Mouse (Mus musculus): ENCODE measurements around the gene Prpsap1. TPM values are rescaled to one million over a fixed set of nuclear protein-coding genes. Genes with fewer than 3 reads are reported as not detected.

Gene Prpsap1
- polyA plus RNA-seq, 1 experiment from 2014 or later: 196 TPM

- ATAC-seq (ENCODE audit: insufficient read depth, low FRiP score, low read depth): no peak; the same call in 1 of the 2 replicates
- H3K4me1 ChIP-seq: peaks cover 18% of the 10 kb centered on the region
- H3K9me3 ChIP-seq: no peaks in the 10 kb centered on the region
- no peak overlapping the region for H3K9ac ChIP-seq
- H3K36me3 ChIP-seq: 0 out of 2 replicates have a peak, but pooled peaks cover 8% of the 10 kb centered on the region
- 65% methylated on average over 7 of the region's 7 CpGs for WGBS
- no peak overlapping the region for H3K4me2 ChIP-seq
- no peak overlapping the region for H3K4me3 ChIP-seq (replicated peaks)
- no peaks in the 10 kb centered on the region for H3K27me3 ChIP-seq (replicated peaks)
- H3K27ac ChIP-seq: no peak overlapping the region; the same call in 1 of the 2 replicates
Observed at GRCm38 (mm10) chr11:116440408-116441068, 53.5 kb downstream of the Prpsap1 start.

GRCm38 (mm10) chr11:116439269-116440240 is 54.4 kb downstream of the Prpsap1 start:
- H3K9ac ChIP-seq: no peak overlapping the region
- 0 out of 2 replicates have a peak, but pooled peaks cover 8% of the 10 kb centered on the region for H3K36me3 ChIP-seq
- H3K27ac ChIP-seq: no peak overlapping the region; the same call in 1 of the 2 replicates
- H3K4me2 ChIP-seq: no peak overlapping the region
- H3K4me3 ChIP-seq (replicated peaks): no peak overlapping the region
- 73% methylated on average over 19 of the region's 19 CpGs for WGBS
- no peaks in the 10 kb centered on the region for H3K9me3 ChIP-seq
- H3K27me3 ChIP-seq (replicated peaks): no peaks in the 10 kb centered on the region
- peaks cover 21% of the 10 kb centered on the region for H3K4me1 ChIP-seq
- ATAC-seq (ENCODE audit: insufficient read depth, low FRiP score, low read depth): no peak

- Histone ChIP-seq H3K4me1 (peaks cover 24% of the 10 kb centered on the region), H3K4me2 (0 out of 2 replicates have a peak overlapping the region, but pooled peaks have one; percentile 61), H3K36me3 (0 out of 2 replicates have a peak, but pooled peaks cover 8% of the 10 kb centered on the region)
Observed at GRCm38 (mm10) chr11:116437541-116437940, 56.5 kb downstream of the Prpsap1 start.

GRCm38 (mm10) chr11:116436725-116437331 is 57.2 kb downstream of the Prpsap1 start:
- no peaks in the 10 kb centered on the region for H3K27me3 ChIP-seq (replicated peaks)
- H3K9me3 ChIP-seq: no peaks in the 10 kb centered on the region
- H3K27ac ChIP-seq: peak overlapping the region; percentile 33
- H3K4me3 ChIP-seq (replicated peaks): no peak overlapping the region
- H3K4me1 ChIP-seq: peaks cover 28% of the 10 kb centered on the region
- 0 out of 2 replicates have a peak, but pooled peaks cover 8% of the 10 kb centered on the region for H3K36me3 ChIP-seq
- no peak overlapping the region for H3K9ac ChIP-seq
- 37% methylated on average over 4 of the region's 4 CpGs for WGBS
- peak overlapping the region; percentile 61 for H3K4me2 ChIP-seq
- ATAC-seq (ENCODE audit: insufficient read depth, low FRiP score, low read depth): no peak

More at GRCm38 (mm10) chr11:116437541-116437940, 56.5 kb downstream of the Prpsap1 start:
- 80% methylated on average over 11 of the region's 11 CpGs for WGBS
- ATAC-seq (ENCODE audit: insufficient read depth, low FRiP score, low read depth): no peak
- H3K27me3 ChIP-seq (replicated peaks): no peaks in the 10 kb centered on the region
- H3K4me3 ChIP-seq (replicated peaks): no peak overlapping the region
- no peak overlapping the region for H3K9ac ChIP-seq
- H3K9me3 ChIP-seq: no peaks in the 10 kb centered on the region
- no peak overlapping the region for H3K27ac ChIP-seq

GRCm38 (mm10) chr11:116435992-116436724 is 57.8 kb downstream of the Prpsap1 start:
- Histone ChIP-seq H3K9ac (no peak overlapping the region; the same call in 1 of the 2 replicates), H3K27ac (peak overlapping the region; percentile 33; the same call in 1 of the 2 replicates), H3K4me1 (peaks cover 28% of the 10 kb centered on the region), H3K27me3 (replicated peaks) (no peaks in the 10 kb centered on the region), H3K4me2 (peak overlapping the region; percentile 61), H3K4me3 (replicated peaks) (peak overlapping the region; percentile 68; the same call in 1 of the 2 replicates), H3K9me3 (no peaks in the 10 kb centered on the region), H3K36me3 (0 out of 2 replicates have a peak, but pooled peaks cover 8% of the 10 kb centered on the region)
- ATAC-seq (ENCODE audit: insufficient read depth, low FRiP score, low read depth): no peak
- 46% methylated on average over 5 of the region's 5 CpGs for WGBS

- no peak for ATAC-seq (ENCODE audit: insufficient read depth, low FRiP score, low read depth)
- Histone ChIP-seq H3K36me3 (0 out of 2 replicates have a peak, but pooled peaks cover 5% of the 10 kb centered on the region), H3K4me3 (replicated peaks) (peak overlapping the region; percentile 68), H3K4me1 (peaks cover 35% of the 10 kb centered on the region), H3K27me3 (replicated peaks) (no peaks in the 10 kb centered on the region), H3K9me3 (no peaks in the 10 kb centered on the region), H3K9ac (peak overlapping the region; percentile 70; the same call in 1 of the 2 replicates), H3K4me2 (peak overlapping the region; percentile 61), H3K27ac (peak overlapping the region; percentile 85)
- WGBS: 41% methylated on average over 12 of the region's 12 CpGs
Observed at GRCm38 (mm10) chr11:116434967-116435752, 58.8 kb downstream of the Prpsap1 start.

GRCm38 (mm10) chr11:116434287-116434966 is 59.6 kb downstream of the Prpsap1 start:
- no peak for ATAC-seq (ENCODE audit: insufficient read depth, low FRiP score, low read depth)
- under 1% methylated on average over 47 of the region's 67 CpGs for WGBS
- Histone ChIP-seq H3K27ac (peak overlapping the region; percentile 85), H3K27me3 (replicated peaks) (no peaks in the 10 kb centered on the region), H3K4me1 (peaks cover 40% of the 10 kb centered on the region), H3K4me2 (peak overlapping the region; percentile 61), H3K36me3 (0 out of 2 replicates have a peak, but pooled peaks cover 4% of the 10 kb centered on the region), H3K9ac (peak overlapping the region; percentile 70), H3K9me3 (no peaks in the 10 kb centered on the region), H3K4me3 (replicated peaks) (peak overlapping the region; percentile 68)

GRCm38 (mm10) chr11:116433356-116434286 is 60.4 kb downstream of the Prpsap1 start, which contains the start of gene Ubald2:
Gene Ubald2, plus strand, starts transcription at chr11:116434094.
- peak; percentile 96 for ATAC-seq (ENCODE audit: insufficient read depth, low FRiP score, low read depth)
- peak within 1 kb of the TSS; percentile 61 for H3K4me2 ChIP-seq
- 2% methylated on average over 65 of the region's 66 CpGs for WGBS
- H3K9ac ChIP-seq: peak within 1 kb of the TSS; percentile 70
- H3K27me3 ChIP-seq (replicated peaks): no peaks in the 10 kb centered on the region
- peaks cover 45% of the 10 kb centered on the region for H3K4me1 ChIP-seq
- H3K27ac ChIP-seq: peak within 1 kb of the TSS; percentile 85
- peak within 1 kb of the TSS; percentile 68 for H3K4me3 ChIP-seq (replicated peaks)
- H3K36me3 ChIP-seq: 0 out of 2 replicates have a peak, but pooled peaks cover 4% of the 10 kb centered on the region
- H3K9me3 ChIP-seq: no peaks in the 10 kb centered on the region

All from stomach, embryonic 15.5 days (tissue).